In genomic region chr2:71270085-71270484, GRCm38 (mm10) we compare ENCODE assay signal across 29 mouse cellular contexts. TPM values are rescaled to one million over a fixed set of nuclear protein-coding genes. Genes with fewer than 3 reads are reported as not detected.
DNase-seq lines count a peak whose midpoint lies in the region; ATAC-seq and TF ChIP-seq lines count a peak whose summit lies in the region.
"Had no signal": no experiment of that assay in that cellular context is flagged by ENCODE, and none has a peak within 500 bp of the region (broad histone marks: within the 10 kb centered on the region; RNA-seq: fewer than 3 reads in every experiment).

No protein-coding gene starts in this region.

- 40% methylated on average over 4 of the region's 4 CpGs for whole genome bisulfite sequencing in liver, embryonic 11.5 days
- 28% methylated on average over 4 of the region's 4 CpGs for WGBS in liver, embryonic 16.5 days (ENCODE audit: insufficient replicate concordance)

- no peak overlapping the region for H3K9ac ChIP-seq in liver, embryonic 11.5 days (ENCODE audit: low read depth, low read length)
- H3K9ac ChIP-seq in liver, embryonic 16.5 days (ENCODE audit: low read depth, low read length) = no peak overlapping the region
- H3K9ac ChIP-seq: embryonic facial prominence, embryonic 12.5 days; forebrain, embryonic 15.5 days; heart, embryonic 13.5 days; hindbrain, embryonic 15.5 days; limb, embryonic 12.5 days had no signal

- H3K27ac ChIP-seq in liver, embryonic 11.5 days (ENCODE audit: low read depth, low read length) = peak overlapping the region; percentile 73
- H3K27ac ChIP-seq in liver, embryonic 16.5 days (ENCODE audit: low read length) = no peak overlapping the region
- no peak overlapping the region for H3K27ac ChIP-seq in layer of hippocampus, adult 2 months
- H3K27ac ChIP-seq: embryonic facial prominence, embryonic 12.5 days; forebrain, embryonic 10.5 days; forebrain, embryonic 15.5 days; heart, embryonic 13.5 days; hindbrain, embryonic 10.5 days; hindbrain, embryonic 15.5 days; left cerebral cortex, adult 2 months; limb, embryonic 12.5 days had no signal

- no peak for TF ChIP-seq CTCF in layer of hippocampus, adult 2 months (conservative IDR thresholded peaks at IDR 0.05)

- DNase-seq in c-Kit-positive CD71-positive TER-119-negative erythroid progenitor cells, embryonic 14.5 days (ENCODE audit: low read depth) = peak; percentile 43
- DNase-seq in liver, embryonic 11.5 days (ENCODE audit: low spot score) = no peak
- no peak for DNase-seq in layer of hippocampus, adult 2 months (ENCODE audit: low spot score in 2 of 2)
- DNase-seq in frontal cortex, postnatal 25 days (ENCODE audit: low spot score in 2 of 2) = no peak
- DNase-seq in cerebellum, adult 11-12 months = no peak
- DNase-seq: adrenal gland, postnatal 10 days; B cell, adult 2 months; cerebellum, adult 8-10 months; cerebellum, postnatal 25 days; heart, postnatal 10 days; kidney, adult 9 months; kidney, postnatal 10 days; lung, adult 18-20 months; lung, postnatal 4 days; midbrain, embryonic 14.5 days; retina, postnatal 1 day; right cerebral cortex, postnatal 14 days had no signal

- H3K4me2 ChIP-seq in liver, embryonic 11.5 days = peak overlapping the region; percentile 50
- H3K4me2 ChIP-seq in liver, embryonic 16.5 days (ENCODE audit: low read depth, low read length) = peak overlapping the region; percentile 54
- H3K4me2 ChIP-seq: embryonic facial prominence, embryonic 12.5 days; forebrain, embryonic 15.5 days; heart, embryonic 13.5 days; hindbrain, embryonic 15.5 days; limb, embryonic 12.5 days had no signal

- H3K4me1 ChIP-seq in liver, embryonic 11.5 days (replicated peaks; ENCODE audit: control insufficient read depth, insufficient read depth, low read length) = peaks cover 14% of the 10 kb centered on the region
- H3K4me1 ChIP-seq in liver, embryonic 16.5 days (ENCODE audit: control insufficient read depth, low read depth, low read length) = peaks cover 18% of the 10 kb centered on the region
- H3K4me1 ChIP-seq: forebrain, embryonic 10.5 days; forebrain, embryonic 15.5 days; hindbrain, embryonic 10.5 days; hindbrain, embryonic 15.5 days had no signal

- H3K36me3 ChIP-seq in liver, embryonic 11.5 days (ENCODE audit: control insufficient read depth, insufficient read depth, low read length) = peaks cover 5% of the 10 kb centered on the region; the same call in 1 of the 2 replicates
- no peaks in the 10 kb centered on the region; the same call in 1 of the 2 replicates for H3K36me3 ChIP-seq in liver, embryonic 16.5 days (ENCODE audit: control insufficient read depth, insufficient read depth)

- ATAC-seq in liver, embryonic 11.5 days (replicated peaks; ENCODE audit: low FRiP score) = peak; percentile 80
- peak; percentile 70 for ATAC-seq in liver, embryonic 16.5 days (ENCODE audit: low read depth)
- ATAC-seq: forebrain, embryonic 15.5 days; inflammation-experienced regulatory T-cells, adult 6 months; lung, postnatal 0 days; Patski had no signal

- H3K27me3 ChIP-seq in liver, embryonic 11.5 days (replicated peaks; ENCODE audit: control insufficient read depth, insufficient read depth, low read length) = no peaks in the 10 kb centered on the region
- H3K27me3 ChIP-seq in liver, embryonic 16.5 days (ENCODE audit: control insufficient read depth, insufficient read depth, low read depth, low read length) = no peaks in the 10 kb centered on the region
- H3K27me3 ChIP-seq: embryonic facial prominence, embryonic 12.5 days; forebrain, embryonic 15.5 days; heart, embryonic 13.5 days; hindbrain, embryonic 15.5 days; limb, embryonic 12.5 days; Patski had no signal

- no peaks in the 10 kb centered on the region for H3K9me3 ChIP-seq in liver, embryonic 11.5 days (ENCODE audit: control insufficient read depth, low read length)
- H3K9me3 ChIP-seq in liver, embryonic 16.5 days (replicated peaks; ENCODE audit: control insufficient read depth, low read length) = no peaks in the 10 kb centered on the region
- H3K9me3 ChIP-seq: embryonic facial prominence, embryonic 12.5 days; forebrain, embryonic 10.5 days; forebrain, embryonic 15.5 days; heart, embryonic 13.5 days; hindbrain, embryonic 10.5 days; hindbrain, embryonic 15.5 days; limb, embryonic 12.5 days had no signal

- H3K4me3 ChIP-seq in liver, embryonic 11.5 days (ENCODE audit: low read depth, low read length) = no peak overlapping the region
- H3K4me3 ChIP-seq in liver, embryonic 16.5 days (ENCODE audit: low read depth, low read length) = no peak overlapping the region
- H3K4me3 ChIP-seq in layer of hippocampus, adult 2 months = no peak overlapping the region
- H3K4me3 ChIP-seq: embryonic facial prominence, embryonic 12.5 days; forebrain, embryonic 10.5 days; forebrain, embryonic 15.5 days; heart, embryonic 13.5 days; hindbrain, embryonic 10.5 days; hindbrain, embryonic 15.5 days; left cerebral cortex, adult 2 months; limb, embryonic 12.5 days had no signal

RNA-seq across cellular contexts. Expression of gene Dync1i2, which starts 58.6 kb away (rescaled TPM):
- polyA plus RNA-seq in liver, embryonic 11.5 days (2014; fragmentation: Nextera tagmentation; extraction: Ambion mirVana) = 78.5 and 82.2 TPM in 2 replicates
- 23.2 and 25.1 TPM in 2 replicates for polyA plus RNA-seq in liver, embryonic 16.5 days (2015; fragmentation: Nextera tagmentation; extraction: Ambion mirVana)
- total RNA-seq in layer of hippocampus, adult 2 months (2021) = 100 to 1,000 TPM; 135 to 142 TPM
